Mouse (Mus musculus) erythroblast, embryonic 14.5 days (primary cell): Measurements from ENCODE around the gene Sema5b.

Source experiments
- GATA1 ChIP-seq: IDR thresholded peaks from 2 replicates; pipeline ENCODE4 v1.6.1; 2012; ENCODE audit warnings: low read length, inconsistent platforms, mixed read lengths
- TAL1 ChIP-seq: IDR thresholded peaks from 3 replicates; pipeline ENCODE4 v1.6.1; 2012; ENCODE audit warnings: low read length, inconsistent platforms, mixed read lengths

DNA sequence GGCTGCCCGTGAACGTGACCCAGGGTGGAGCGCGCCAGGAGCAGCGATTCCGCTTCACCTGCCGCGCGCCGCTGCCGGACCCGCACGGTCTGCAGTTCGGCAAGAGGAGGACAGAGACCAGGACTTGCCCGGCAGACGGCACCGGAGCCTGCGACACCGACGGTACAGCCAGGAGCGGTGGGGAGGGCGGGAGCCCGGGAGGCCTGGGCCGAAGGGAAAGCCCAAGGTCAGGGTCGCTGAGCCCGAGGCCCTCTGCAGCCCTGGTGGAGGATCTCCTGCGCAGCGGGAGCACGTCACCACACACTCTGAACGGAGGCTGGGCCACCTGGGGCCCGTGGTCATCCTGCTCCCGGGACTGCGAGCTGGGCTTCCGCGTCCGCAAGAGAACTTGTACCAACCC lies 119.3 kb downstream of the Sema5b start:
- TF ChIP-seq TAL1 (no peak), GATA1 (no peak)
